Comparison of ENCODE assay signal across 8 mouse cellular contexts in the genomic region with DNA sequence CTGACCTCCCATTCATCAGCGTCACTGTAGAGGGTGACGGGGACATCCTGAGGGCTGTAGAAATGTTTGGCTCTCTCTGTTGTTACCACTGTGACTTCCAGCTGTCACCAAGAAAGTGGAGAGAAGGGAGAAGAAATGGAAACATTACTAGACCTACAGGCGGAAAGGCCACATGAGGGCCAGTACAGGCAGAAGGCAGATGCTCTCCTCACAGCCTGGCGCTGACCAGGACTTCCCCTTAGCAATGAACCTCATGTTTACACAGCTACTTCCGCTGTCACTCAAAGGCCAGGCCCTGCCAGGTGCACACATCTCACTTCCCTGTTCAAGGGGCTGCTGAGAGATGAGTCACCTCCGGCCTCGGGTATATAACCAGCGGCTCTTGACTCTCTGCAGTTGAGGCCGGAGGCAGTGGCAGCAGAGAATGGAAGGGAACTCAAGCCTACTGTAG. TPM values are rescaled to one million over a fixed set of nuclear protein-coding genes. Genes with fewer than 3 reads are reported as not detected.
A peak's percentile ranks its signal among the peaks of the same experiment; 100 is the strongest.
DNase-seq lines count a peak whose midpoint lies in the region; ATAC-seq and TF ChIP-seq lines count a peak whose summit lies in the region.

No protein-coding gene starts in this region.

- H3K9ac ChIP-seq in forebrain, embryonic 13.5 days = no peak overlapping the region; the same call in 1 of the 2 replicates
- H3K9ac ChIP-seq in hindbrain, embryonic 16.5 days (ENCODE audit: low read depth, low read length) = no peak overlapping the region

- H3K27ac ChIP-seq in forebrain, embryonic 10.5 days = peak overlapping the region; percentile 72
- H3K27ac ChIP-seq in forebrain, embryonic 13.5 days = no peak overlapping the region
- peak overlapping the region; percentile 87 for H3K27ac ChIP-seq in gastrocnemius, adult 2 months
- peak overlapping the region; percentile 64 for H3K27ac ChIP-seq in hindbrain, embryonic 16.5 days (ENCODE audit: low read depth, low read length)

- ATAC-seq in forebrain, embryonic 13.5 days = no peak
- ATAC-seq in hindbrain, embryonic 16.5 days = peak; percentile 19; the same call in 1 of the 2 replicates

- no peaks in the 10 kb centered on the region for H3K9me3 ChIP-seq in forebrain, embryonic 10.5 days
- H3K9me3 ChIP-seq in forebrain, embryonic 13.5 days (replicated peaks) = no peaks in the 10 kb centered on the region
- no peaks in the 10 kb centered on the region for H3K9me3 ChIP-seq in hindbrain, embryonic 16.5 days (ENCODE audit: control insufficient read depth, low read length)

- TF ChIP-seq CTCF in gastrocnemius, adult 2 months (IDR thresholded peaks at IDR 0.05) = no peak

- H3K4me3 ChIP-seq in forebrain, embryonic 10.5 days = no peak overlapping the region
- H3K4me3 ChIP-seq in forebrain, embryonic 13.5 days = no peak overlapping the region
- peak overlapping the region; percentile 59 for H3K4me3 ChIP-seq in gastrocnemius, adult 2 months
- no peak overlapping the region for H3K4me3 ChIP-seq in hindbrain, embryonic 16.5 days (ENCODE audit: low read length)

- no peaks in the 10 kb centered on the region for H3K27me3 ChIP-seq in forebrain, embryonic 10.5 days (ENCODE audit: poor library complexity, severe bottlenecking)
- H3K27me3 ChIP-seq in forebrain, embryonic 13.5 days = no peaks in the 10 kb centered on the region
- no peaks in the 10 kb centered on the region for H3K27me3 ChIP-seq in hindbrain, embryonic 16.5 days (replicated peaks; ENCODE audit: control insufficient read depth, insufficient read depth, low read length)

- WGBS in forebrain, embryonic 10.5 days = 88% methylated on average over 9 of the region's 9 CpGs
- 89% methylated on average over 9 of the region's 9 CpGs for WGBS in forebrain, embryonic 13.5 days
- WGBS in hindbrain, embryonic 16.5 days = 62% methylated on average over 9 of the region's 9 CpGs

- peaks cover 11% of the 10 kb centered on the region for H3K4me1 ChIP-seq in forebrain, embryonic 10.5 days
- H3K4me1 ChIP-seq in forebrain, embryonic 13.5 days = peaks cover 8% of the 10 kb centered on the region; the same call in 1 of the 2 replicates
- H3K4me1 ChIP-seq in hindbrain, embryonic 16.5 days (ENCODE audit: control insufficient read depth, insufficient read depth, low read depth, low read length) = peaks cover 17% of the 10 kb centered on the region

- DNase-seq in forebrain, embryonic 10.5 days (ENCODE audit: extremely low spot score, low spot score) = no peak
- DNase-seq in NIH3T3 (ENCODE audit: low read depth) (peak; percentile 34), liver (peak; percentile 62)
- peak; percentile 63 for DNase-seq in gastrocnemius, adult 2 months
- peak; percentile 91 to 94 for DNase-seq in natural killer cell, adult 2 months (ENCODE audit: low spot score in 2 of 2)
- DNase-seq in thymus, postnatal 4 days = peak; percentile 82

- intact Hi-C loops in gastrocnemius, adult 2 months (cut with DNase I) = no loop called here

- no peak overlapping the region for H3K4me2 ChIP-seq in forebrain, embryonic 13.5 days
- H3K4me2 ChIP-seq in hindbrain, embryonic 16.5 days (ENCODE audit: low read length) = peak overlapping the region; percentile 13; the same call in 1 of the 2 replicates

- H3K36me3 ChIP-seq in forebrain, embryonic 10.5 days (replicated peaks) = peaks cover 14% of the 10 kb centered on the region
- H3K36me3 ChIP-seq in forebrain, embryonic 13.5 days (ENCODE audit: poor library complexity, severe bottlenecking) = peaks cover 11% of the 10 kb centered on the region
- no peaks in the 10 kb centered on the region for H3K36me3 ChIP-seq in hindbrain, embryonic 16.5 days (ENCODE audit: control insufficient read depth, insufficient read depth, low read length)

RNA-seq across cellular contexts. Expression of a gene that starts 18.8 kb away (rescaled TPM):
- polyA plus RNA-seq in forebrain, embryonic 10.5 days (2016; fragmentation: Nextera tagmentation; extraction: Ambion mirVana) = 24.8 and 25.6 TPM in 2 replicates
- 26.1 TPM in 2 replicates for polyA plus RNA-seq in forebrain, embryonic 13.5 days (2015; fragmentation: Nextera tagmentation; extraction: Ambion mirVana)
- total RNA-seq in gastrocnemius, adult 2 months (2021) = 1 to 10 TPM; 7.8 to 8.1 TPM
- polyA plus RNA-seq in hindbrain, embryonic 16.5 days (2015; fragmentation: Nextera tagmentation; extraction: Ambion mirVana) = 19.4 and 20.5 TPM in 2 replicates

RNA-seq across cellular contexts. Expression of a gene that starts 46.7 kb away (rescaled TPM):
- 12.9 and 15.5 TPM in 2 replicates for polyA plus RNA-seq in forebrain, embryonic 10.5 days (2016; fragmentation: Nextera tagmentation; extraction: Ambion mirVana)
- polyA plus RNA-seq in forebrain, embryonic 13.5 days (2015; fragmentation: Nextera tagmentation; extraction: Ambion mirVana) = 52.2 and 62.1 TPM in 2 replicates
- under 1 TPM; 0.82 to 0.95 TPM for total RNA-seq in gastrocnemius, adult 2 months (2021)
- 165 and 168 TPM in 2 replicates for polyA plus RNA-seq in hindbrain, embryonic 16.5 days (2015; fragmentation: Nextera tagmentation; extraction: Ambion mirVana)
